8 mouse cellular contexts compared by ENCODE assay signal in genomic region chr9:104407559-104408376, GRCm38 (mm10).
A peak's percentile ranks its signal among the peaks of the same experiment; 100 is the strongest.
DNase-seq lines count a peak whose midpoint lies in the region; ATAC-seq and TF ChIP-seq lines count a peak whose summit lies in the region.

No protein-coding gene starts in this region.

- WGBS in forebrain, embryonic 10.5 days = 26% methylated on average over 18 of the region's 18 CpGs
- 18% methylated on average over 18 of the region's 18 CpGs for WGBS in intestine, embryonic 14.5 days
- WGBS in liver, embryonic 14.5 days (ENCODE audit: insufficient replicate concordance) = 20% methylated on average over 18 of the region's 18 CpGs

- peak; percentile 66 for ATAC-seq in intestine, embryonic 14.5 days (replicated peaks; ENCODE audit: low FRiP score, low TSS enrichment, low read depth)
- peak; percentile 16; the same call in 1 of the 2 replicates for ATAC-seq in liver, embryonic 14.5 days (ENCODE audit: insufficient read depth)

- intact Hi-C loops in gastrocnemius, adult 2 months (cut with DNase I) = no loop called here
- intact Hi-C loops in gastrocnemius, postnatal 36 days (cut with DNase I) = no loop called here

- H3K36me3 ChIP-seq in forebrain, embryonic 10.5 days (replicated peaks) = no peaks in the 10 kb centered on the region
- no peaks in the 10 kb centered on the region for H3K36me3 ChIP-seq in intestine, embryonic 14.5 days (ENCODE audit: control insufficient read depth, insufficient read depth, low read length)
- no peaks in the 10 kb centered on the region for H3K36me3 ChIP-seq in liver, embryonic 14.5 days (replicated peaks; ENCODE audit: control insufficient read depth, insufficient read depth, low read depth)

- peak; percentile 24 for DNase-seq in gastrocnemius, adult 2 months
- no peak for DNase-seq in gastrocnemius, postnatal 36 days
- DNase-seq in MEL-GATA-1-ER (ENCODE audit: extremely low read depth, low read depth) = peak; percentile 74
- peak; percentile 28 for DNase-seq in forebrain, embryonic 10.5 days (ENCODE audit: extremely low spot score, low spot score)
- DNase-seq in intestine, embryonic 14.5 days (ENCODE audit: low spot score) = peak; percentile 65
- no peak for DNase-seq in liver, embryonic 14.5 days (ENCODE audit: low read depth in 3 of 3, low spot score in 3 of 3)
- peak; percentile 42 for DNase-seq in neural tube, embryonic 10.5 days (ENCODE audit: extremely low spot score, low spot score)
- no peak for DNase-seq in ovary, postnatal 10 days (ENCODE audit: low spot score)

- no peaks in the 10 kb centered on the region for H3K27me3 ChIP-seq in forebrain, embryonic 10.5 days (ENCODE audit: poor library complexity, severe bottlenecking)
- H3K27me3 ChIP-seq in intestine, embryonic 14.5 days (replicated peaks; ENCODE audit: control insufficient read depth, insufficient read depth, low read length) = 0 out of 2 replicates have a peak, but pooled peaks cover 16% of the 10 kb centered on the region
- no peaks in the 10 kb centered on the region for H3K27me3 ChIP-seq in liver, embryonic 14.5 days (ENCODE audit: control insufficient read depth, insufficient read depth, low read length)

- H3K9me3 ChIP-seq in forebrain, embryonic 10.5 days = no peaks in the 10 kb centered on the region
- H3K9me3 ChIP-seq in intestine, embryonic 14.5 days (ENCODE audit: control insufficient read depth, low read length) = no peaks in the 10 kb centered on the region
- no peaks in the 10 kb centered on the region for H3K9me3 ChIP-seq in liver, embryonic 14.5 days (ENCODE audit: control insufficient read depth, low read length)

- TF ChIP-seq EP300 in liver, embryonic 14.5 days (IDR thresholded peaks at IDR 0.05; ENCODE audit: low read depth) = no peak

- peak overlapping the region; percentile 48 for H3K4me3 ChIP-seq in gastrocnemius, adult 2 months
- H3K4me3 ChIP-seq in forebrain, embryonic 10.5 days = peak overlapping the region; percentile 56
- H3K4me3 ChIP-seq in intestine, embryonic 14.5 days (ENCODE audit: low read depth, low read length) = peak overlapping the region; percentile 33
- H3K4me3 ChIP-seq in liver, embryonic 14.5 days (ENCODE audit: insufficient read depth in 1 of 2, low read depth in 2 of 2, low read length in 2 of 2) = peak overlapping the region in 1 of 2 experiments; percentile 24; a peak in 1 of 4 replicates

- H3K4me2 ChIP-seq in intestine, embryonic 14.5 days (ENCODE audit: low read length) = peak overlapping the region; percentile 55
- H3K4me2 ChIP-seq in liver, embryonic 14.5 days (ENCODE audit: low read depth) = peak overlapping the region; percentile 34

- H3K4me1 ChIP-seq in forebrain, embryonic 10.5 days = peaks cover 25% of the 10 kb centered on the region
- H3K4me1 ChIP-seq in intestine, embryonic 14.5 days (replicated peaks; ENCODE audit: control insufficient read depth, insufficient read depth, low read length) = no peaks in the 10 kb centered on the region; the same call in 1 of the 2 replicates
- peaks cover 0 to 10% of the 10 kb centered on the region in 2 experiments; a peak in 2 of 4 replicates for H3K4me1 ChIP-seq in liver, embryonic 14.5 days (replicated peaks; ENCODE audit: control insufficient read depth in 2 of 2, insufficient read depth in 2 of 2, low read length in 1 of 2)

- H3K27ac ChIP-seq in gastrocnemius, adult 2 months = no peak overlapping the region
- no peak overlapping the region for H3K27ac ChIP-seq in forebrain, embryonic 10.5 days
- no peak overlapping the region for H3K27ac ChIP-seq in intestine, embryonic 14.5 days (ENCODE audit: low read depth)
- no peak overlapping the region for H3K27ac ChIP-seq in liver, embryonic 14.5 days

- no peak overlapping the region for H3K9ac ChIP-seq in intestine, embryonic 14.5 days (ENCODE audit: low read length)
- no peak overlapping the region for H3K9ac ChIP-seq in liver, embryonic 14.5 days (replicated peaks)

- TF ChIP-seq CTCF in gastrocnemius, adult 2 months (IDR thresholded peaks at IDR 0.05) = no peak
- TF ChIP-seq CTCF in liver, embryonic 14.5 days (IDR thresholded peaks at IDR 0.05; ENCODE audit: low read depth) = no peak

Comparison
In these comparisons a context has a peak if more than half of its experiments do, and no peak if none do; other contexts are left out.
1. DNase-seq: peak in gastrocnemius, adult 2 months (single experiment), MEL-GATA-1-ER (single experiment), forebrain, embryonic 10.5 days (single experiment), intestine, embryonic 14.5 days (single experiment) and neural tube, embryonic 10.5 days (single experiment); none in gastrocnemius, postnatal 36 days (0 of 2), liver, embryonic 14.5 days (0 of 3) and ovary, postnatal 10 days (single experiment).